Mouse (Mus musculus) retina, embryonic 14.5 days (tissue): ENCODE results near the gene Ang.

Experiments
- DNase-seq: peaks from one replicate; pipeline ENCODE4 v3.0.0-alpha.2; 2015; ENCODE audit warnings: low spot score

The Ang gene

GRCm38 (mm10) chr14:51129624-51129975 lies 38.6 kb downstream of the Ang start:
- peak; percentile 18 for DNase-seq

DNA sequence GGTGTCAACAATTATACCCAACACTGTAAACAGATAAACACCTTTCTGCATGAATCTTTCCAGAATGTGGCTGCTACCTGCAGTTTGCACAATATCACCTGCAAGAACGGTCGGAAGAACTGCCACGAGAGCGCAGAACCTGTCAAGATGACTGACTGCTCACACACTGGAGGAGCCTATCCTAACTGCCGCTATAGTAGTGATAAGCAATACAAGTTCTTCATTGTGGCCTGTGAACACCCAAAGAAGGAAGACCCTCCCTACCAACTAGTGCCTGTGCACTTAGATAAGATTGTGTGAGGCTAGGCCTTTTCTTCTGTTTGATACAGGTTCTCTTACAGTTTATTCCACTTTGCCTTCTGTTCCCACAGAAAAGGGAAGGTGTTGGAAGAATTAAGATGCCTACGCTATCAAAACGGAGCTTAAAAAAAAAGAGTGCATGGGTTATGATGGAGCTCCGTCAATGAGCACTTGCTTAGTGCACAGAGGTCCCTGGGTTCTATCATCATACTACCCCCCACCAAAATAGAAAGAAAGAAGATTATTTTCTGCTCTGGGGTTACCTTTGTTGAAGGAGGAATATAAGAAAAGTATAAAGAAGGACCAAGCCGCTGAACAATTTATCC lies 39.5 kb downstream of the Ang start:
- DNase-seq: no peak

DNA sequence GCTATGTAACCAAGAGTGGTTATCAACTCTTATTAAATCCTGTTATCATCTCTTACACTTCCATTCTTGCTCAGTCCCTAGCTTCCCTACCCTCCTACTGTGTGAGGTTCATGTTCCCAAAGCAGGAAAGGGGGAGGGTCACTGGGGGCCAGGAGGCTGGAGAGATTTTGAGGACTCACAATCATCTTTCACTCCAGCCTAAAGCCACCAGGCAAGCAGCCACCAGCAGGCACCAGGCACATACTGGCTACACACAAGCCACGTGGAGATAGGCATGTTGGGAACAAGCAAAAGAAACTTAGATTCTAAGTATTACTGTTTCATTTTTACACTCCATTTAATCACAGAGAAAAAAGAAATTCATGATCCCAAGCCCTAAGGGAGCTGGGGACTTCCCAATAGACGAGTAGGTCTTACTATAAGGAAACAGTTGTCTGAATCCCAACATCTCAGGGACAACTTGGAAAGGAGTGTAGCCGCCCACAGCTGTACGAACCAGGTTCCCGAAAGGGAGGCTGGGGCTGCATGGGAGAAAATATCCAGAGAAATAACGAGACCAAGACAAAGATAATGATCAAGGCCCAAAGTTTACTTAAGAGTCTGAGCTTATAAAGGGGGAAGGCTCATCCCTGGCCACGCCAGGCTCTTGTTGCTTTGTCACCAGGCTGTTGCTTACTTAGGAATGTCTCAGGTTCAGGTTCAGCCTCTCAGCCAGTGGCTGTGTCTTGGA lies 40.3 kb downstream of the Ang start:
- DNase-seq: no peak

DNA sequence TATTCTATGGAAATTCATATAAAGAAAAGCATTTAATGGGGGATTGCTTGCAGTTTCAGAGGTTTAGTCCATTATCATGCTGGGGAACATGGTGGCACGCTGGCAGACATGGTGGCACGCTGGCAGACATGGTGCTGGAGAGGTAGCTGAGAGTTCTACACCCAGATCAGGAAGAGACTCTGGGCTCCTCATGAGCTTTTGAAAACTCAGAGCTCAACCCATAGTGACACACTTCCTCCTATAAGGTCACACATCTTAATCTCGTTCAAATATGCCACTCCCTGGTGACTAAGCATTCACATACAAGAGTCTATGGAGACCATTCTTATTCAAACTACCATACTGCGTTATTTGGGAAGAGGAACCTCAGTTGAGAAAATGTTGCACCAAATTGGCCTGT lies 41.4 kb downstream of the Ang start:
- no peak for DNase-seq

GRCm38 (mm10) chr14:51140342-51140741 lies 49.4 kb downstream of the Ang start:
- DNase-seq: no peak

DNA sequence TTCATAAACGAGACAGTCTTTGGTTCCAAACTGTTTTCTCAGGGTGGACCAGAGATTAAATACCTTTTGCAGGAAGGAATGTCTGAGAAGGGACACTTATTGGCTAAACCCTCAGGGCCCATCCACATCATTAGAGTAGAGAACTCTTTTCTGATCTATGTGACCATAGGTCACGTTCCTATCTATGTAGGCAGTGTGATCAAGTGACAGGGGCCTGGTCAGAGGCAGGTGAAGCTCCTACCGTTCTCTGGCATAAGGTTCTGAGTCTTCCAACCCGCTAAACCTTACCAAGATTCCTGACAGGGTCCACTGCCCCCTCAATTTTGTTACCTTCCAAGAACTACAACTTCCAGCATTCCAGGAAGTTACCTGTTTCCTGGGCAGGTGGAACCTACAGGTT lies 51.2 kb downstream of the Ang start:
- DNase-seq: no peak

- DNase-seq: no peak
Measured at GRCm38 (mm10) chr14:51142568-51142967, 51.6 kb downstream of the Ang start.

- no peak for DNase-seq
Measured at GRCm38 (mm10) chr14:51143287-51143686, 52.3 kb downstream of the Ang start.

- DNase-seq: no peak
Measured at GRCm38 (mm10) chr14:51143937-51144336, 53.0 kb downstream of the Ang start.

DNA sequence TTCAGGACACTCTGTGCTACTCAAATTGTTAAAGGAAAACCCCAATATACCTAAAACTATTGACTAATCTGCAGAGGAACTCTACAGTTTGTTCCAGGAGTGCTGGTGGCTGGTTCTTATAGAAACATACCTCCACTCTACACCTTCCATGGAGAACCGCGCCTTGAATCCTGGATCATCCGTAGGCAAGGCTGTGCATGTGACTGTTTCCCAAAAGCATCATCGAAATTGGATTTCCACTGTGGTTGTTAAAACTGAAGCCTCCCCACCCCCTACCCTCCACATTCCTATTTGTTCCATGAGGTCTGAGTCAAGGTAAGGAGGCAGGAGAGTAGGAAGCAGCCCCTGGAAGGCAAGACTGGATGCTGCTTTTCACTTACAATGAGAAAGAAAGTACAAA lies 53.5 kb downstream of the Ang start:
- no peak for DNase-seq

DNA sequence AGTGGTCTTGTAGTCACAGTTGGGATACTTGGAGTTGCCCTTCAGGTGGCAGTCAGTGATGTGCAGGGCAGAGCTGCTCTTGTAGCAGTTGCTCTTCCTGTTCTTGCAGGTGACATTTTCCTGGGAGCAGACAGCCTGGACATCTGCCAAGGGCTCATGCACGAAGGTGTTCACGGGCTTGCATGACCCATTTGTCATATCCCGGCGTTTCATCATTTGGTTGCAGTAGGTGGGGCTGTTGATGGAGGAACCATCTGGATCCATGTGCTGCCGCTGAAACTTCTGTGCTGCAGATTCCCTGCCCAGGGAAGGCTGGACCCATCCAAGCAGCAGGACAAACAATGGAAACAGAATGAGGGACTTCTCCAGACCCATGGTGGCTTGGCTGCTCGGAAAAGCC lies 54.6 kb downstream of the Ang start:
- no peak for DNase-seq

- DNase-seq: no peak
Measured at GRCm38 (mm10) chr14:51146685-51147084, 55.7 kb downstream of the Ang start, which contains the start of gene Rnase1. TSS of gene Rnase1 (minus strand) at chr14:51146785.

DNA sequence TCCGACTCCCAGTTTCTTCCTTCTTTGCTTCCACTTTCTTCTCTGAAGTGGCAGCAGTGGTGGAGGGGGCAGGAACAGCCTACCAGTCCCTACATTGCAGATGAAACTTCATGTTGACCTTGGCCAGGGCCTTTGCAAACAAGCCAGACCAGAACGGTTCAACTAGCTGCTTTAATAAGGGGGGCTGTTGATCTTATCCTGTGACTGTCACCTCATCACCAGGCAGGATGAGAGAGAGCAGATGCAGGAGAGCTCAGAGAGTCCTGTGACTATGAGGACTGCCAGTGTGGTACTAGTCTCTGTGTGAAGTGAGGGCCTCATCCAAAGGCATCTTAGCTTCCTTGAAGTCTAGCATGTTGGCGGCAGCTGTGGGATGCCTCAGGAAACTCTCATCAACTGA lies 57.1 kb downstream of the Ang start:
- DNase-seq: no peak

DNA sequence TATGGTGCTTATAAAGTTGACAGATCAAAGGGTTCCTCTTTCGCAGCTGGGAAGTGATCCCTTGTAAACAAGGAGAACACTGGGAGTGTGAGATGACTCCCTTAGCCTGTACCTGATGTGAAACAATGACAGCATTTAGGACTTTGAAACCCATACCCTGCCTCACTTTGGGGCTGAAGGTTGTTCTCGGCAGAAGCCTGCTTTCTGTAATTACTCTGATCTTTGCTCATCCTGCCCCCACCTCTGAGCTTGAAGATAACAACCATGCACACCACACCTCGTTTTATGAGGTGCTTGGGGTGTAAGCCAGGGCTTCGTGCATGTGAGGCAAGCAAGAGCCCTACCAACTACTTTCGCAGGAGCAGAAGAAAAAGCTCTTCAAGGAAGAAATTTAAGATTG lies 58.2 kb downstream of the Ang start:
- no peak for DNase-seq

DNA sequence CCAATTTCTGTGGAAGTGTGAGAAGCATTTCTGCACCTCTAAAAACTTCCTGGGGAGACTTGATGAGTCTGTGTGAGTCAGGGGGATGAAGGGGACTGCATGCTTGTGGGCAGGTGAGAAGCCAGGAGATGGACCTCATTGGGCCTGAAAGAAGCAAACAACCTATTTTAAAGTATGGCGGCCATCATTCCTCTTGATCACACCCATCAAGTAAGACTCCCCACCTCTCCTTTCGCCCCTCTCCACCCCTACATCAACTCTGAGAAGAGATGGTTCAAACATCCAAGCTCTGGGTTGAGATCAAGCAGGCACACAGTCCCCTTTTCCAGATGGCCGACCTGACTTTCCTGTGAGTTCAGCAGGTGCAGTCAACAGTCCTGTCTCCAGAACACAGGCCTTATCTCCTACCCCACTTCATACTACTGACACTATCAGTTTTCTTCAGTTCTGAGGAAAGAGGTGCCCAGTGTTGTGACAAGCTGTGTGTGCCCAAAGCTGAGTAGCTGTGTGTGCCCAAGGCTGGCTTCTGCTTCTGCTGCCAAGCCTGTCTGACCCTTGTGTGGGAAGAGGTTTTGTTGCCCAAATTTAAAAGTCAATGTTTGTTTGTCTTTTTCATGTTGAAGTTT lies 59.4 kb downstream of the Ang start:
- DNase-seq: no peak
